Mouse (Mus musculus) midbrain, embryonic 14.5 days (tissue): ENCODE data around the gene Skil. TPM values are rescaled to one million over a fixed set of nuclear protein-coding genes. Genes with fewer than 3 reads are reported as not detected.

Source experiments
- ATAC-seq: fragments of 200-750 bp; cut with Nextera tagmentation; 2 replicates; pipeline ENCODE4 v1.8.0; 2017; ENCODE audit warnings: moderate number of reproducible peaks, moderate library complexity; ENCODE audit not compliant: low FRiP score, low TSS enrichment
- DNase-seq: peaks from one replicate; pipeline ENCODE4 v3.0.0-alpha.2; 2015
- H3K27ac ChIP-seq: fragments of 300-500 bp; sonication (generic); replicated peaks from 2 replicates; pipeline ENCODE4 v1.5.1; 2014; ENCODE audit warnings: mild to moderate bottlenecking, low read depth, low read length, moderate library complexity
- H3K27me3 ChIP-seq: fragments of 300-500 bp; sonication (generic); 2 replicates; pipeline ENCODE4 v1.6.1; 2014; ENCODE audit warnings: low read length, control low read depth, mixed read lengths; ENCODE audit not compliant: control insufficient read depth, insufficient read depth
- H3K36me3 ChIP-seq: fragments of 300-500 bp; sonication (generic); 2 replicates; pipeline ENCODE4 v1.6.1; 2014; ENCODE audit warnings: low read length, control low read depth; ENCODE audit not compliant: control insufficient read depth, insufficient read depth
- H3K4me1 ChIP-seq: fragments of 300-500 bp; sonication (generic); 2 replicates; pipeline ENCODE4 v1.6.1; 2014; ENCODE audit warnings: mild to moderate bottlenecking, antibody characterized with exemption, low read length, control low read depth; ENCODE audit not compliant: control insufficient read depth, insufficient read depth
- H3K4me2 ChIP-seq: fragments of 300-500 bp; sonication (generic); 2 replicates; pipeline ENCODE4 v1.6.1; 2014; ENCODE audit warnings: mild to moderate bottlenecking, low read length, moderate library complexity
- H3K4me3 ChIP-seq: fragments of 300-500 bp; sonication (generic); replicated peaks from 2 replicates; pipeline ENCODE4 v1.5.1; 2014; ENCODE audit warnings: low read depth, low read length
- H3K9ac ChIP-seq: fragments of 300-500 bp; sonication (generic); replicated peaks from 2 replicates; pipeline ENCODE4 v1.6.1; 2014; ENCODE audit warnings: mild to moderate bottlenecking, low read length, moderate library complexity
- H3K9me3 ChIP-seq: fragments of 300-500 bp; sonication (generic); 2 replicates; pipeline ENCODE4 v1.6.1; 2016; ENCODE audit warnings: low read length, control low read depth, mixed read lengths; ENCODE audit not compliant: control insufficient read depth
- WGBS: fragments of 180-500 bp; shearing (Covaris S2); extraction: QIAGEN DNeasy Blood & Tissue Kit; methylation state at CpG from one replicate; pipeline ENCODE4 v1.1.7; 2014; 5-methylcytosine and 5-hydroxymethylcytosine counted together
- polyA plus RNA-seq: library from polyadenylated mRNA; unstranded; fragments of >200 nt; fragmentation: Nextera tagmentation; extraction: Ambion mirVana; gene quantifications from 2 replicates; pipeline ENCODE4 v1.2.1, GENCODE M21; 2014

Skil gene
- polyA plus RNA-seq, 1 experiment from 2014 or later, result 42.4 TPM

DNA sequence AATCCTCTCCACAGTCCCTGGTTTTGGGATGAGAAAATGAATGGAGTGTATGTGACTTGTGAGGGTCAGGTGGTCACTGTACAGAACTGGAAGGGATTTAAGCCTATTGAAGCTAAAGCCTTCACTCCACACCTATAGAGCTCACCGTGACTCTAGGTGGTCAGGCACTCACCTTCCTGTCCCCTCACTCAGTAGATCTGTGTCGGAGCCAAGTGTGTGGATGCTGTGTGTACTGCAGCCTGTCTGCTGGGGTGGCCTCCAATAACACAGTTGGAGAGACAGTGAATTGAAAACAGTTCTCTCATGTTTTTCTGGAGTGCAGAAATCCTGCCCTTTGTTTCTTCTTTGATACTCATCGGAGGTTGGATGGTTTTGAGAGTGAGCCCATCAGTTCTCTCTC lies 70.9 kb downstream of the Skil start:
- H3K4me2 ChIP-seq, result no peak overlapping the region
- no peak overlapping the region for H3K27ac ChIP-seq
- H3K36me3 ChIP-seq, result no peaks in the 10 kb centered on the region
- ATAC-seq (no peak), DNase-seq (peak; percentile 19)
- peaks cover 7% of the 10 kb centered on the region; the same call in 1 of the 2 replicates for H3K4me1 ChIP-seq
- no peaks in the 10 kb centered on the region for H3K9me3 ChIP-seq
- no peak overlapping the region for H3K9ac ChIP-seq
- H3K27me3 ChIP-seq, result no peaks in the 10 kb centered on the region
- whole genome bisulfite sequencing, result 47% methylated on average over 3 of the region's 3 CpGs
- H3K4me3 ChIP-seq, result no peak overlapping the region

DNA sequence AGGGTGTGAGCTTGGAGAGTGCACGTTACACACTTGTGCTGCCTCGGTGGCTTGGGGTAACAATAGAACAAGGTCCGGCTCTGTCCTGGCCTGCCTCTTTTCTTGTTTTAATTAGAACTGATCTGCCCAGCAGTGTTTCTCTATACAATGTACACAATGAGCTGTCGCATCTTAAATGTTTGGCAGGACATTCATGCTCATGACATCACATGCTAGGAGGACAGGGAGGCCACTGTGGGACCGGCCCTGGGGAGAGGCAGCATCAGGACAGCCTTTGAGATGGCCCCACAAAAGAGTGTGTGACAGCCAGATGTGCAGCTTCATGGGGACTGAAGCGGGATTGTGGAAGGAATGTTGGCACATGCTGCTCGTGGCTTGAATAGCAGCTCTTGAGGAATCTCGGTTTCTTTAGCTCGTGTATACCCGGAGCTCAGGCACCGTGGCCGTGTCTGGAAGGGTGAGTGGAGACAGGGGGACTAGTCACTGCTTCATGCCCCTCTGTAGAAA lies 71.6 kb downstream of the Skil start:
- H3K4me1 ChIP-seq, result peaks cover 7% of the 10 kb centered on the region; the same call in 1 of the 2 replicates
- DNase-seq (peak; percentile 27), ATAC-seq (no peak)
- H3K27ac ChIP-seq, result no peak overlapping the region
- H3K27me3 ChIP-seq, result no peaks in the 10 kb centered on the region
- 0 out of 2 replicates have a peak overlapping the region, but pooled peaks have one; percentile 17 for H3K9ac ChIP-seq
- 19% methylated on average over 12 of the region's 12 CpGs for WGBS
- no peaks in the 10 kb centered on the region for H3K9me3 ChIP-seq
- H3K4me2 ChIP-seq, result no peak overlapping the region
- no peaks in the 10 kb centered on the region for H3K36me3 ChIP-seq
- no peak overlapping the region for H3K4me3 ChIP-seq

Other genes starting within 250 kb of the Skil start
- gene Gpr160, start 239.1 kb upstream of the Skil start, polyA plus RNA-seq, result 0.34 and 0.91 TPM in 2 replicates
- gene Phc3, start 125.6 kb upstream of the Skil start, polyA plus RNA-seq, result 9.2 and 9.3 TPM in 2 replicates
- 19.3 and 34.4 TPM in 2 replicates for gene Prkci, start 99.3 kb upstream of the Skil start, polyA plus RNA-seq
- gene Cldn11, start 54.9 kb downstream of the Skil start, polyA plus RNA-seq, result 0.86 and 37.3 TPM in 2 replicates
- gene Slc7a14, start 215.3 kb downstream of the Skil start, polyA plus RNA-seq, result 5.4 and 6.4 TPM in 2 replicates